Mouse (Mus musculus): Measurements from ENCODE around the gene Lamb3.
A peak's percentile ranks its signal among the peaks of the same experiment; 100 is the strongest.

The Lamb3 gene

GRCm38 (mm10) chr1:193311596-193311995, 104.1 kb downstream of the Lamb3 start:
- DNase-seq (ENCODE audit: low read depth, low spot score), result no peak

DNA sequence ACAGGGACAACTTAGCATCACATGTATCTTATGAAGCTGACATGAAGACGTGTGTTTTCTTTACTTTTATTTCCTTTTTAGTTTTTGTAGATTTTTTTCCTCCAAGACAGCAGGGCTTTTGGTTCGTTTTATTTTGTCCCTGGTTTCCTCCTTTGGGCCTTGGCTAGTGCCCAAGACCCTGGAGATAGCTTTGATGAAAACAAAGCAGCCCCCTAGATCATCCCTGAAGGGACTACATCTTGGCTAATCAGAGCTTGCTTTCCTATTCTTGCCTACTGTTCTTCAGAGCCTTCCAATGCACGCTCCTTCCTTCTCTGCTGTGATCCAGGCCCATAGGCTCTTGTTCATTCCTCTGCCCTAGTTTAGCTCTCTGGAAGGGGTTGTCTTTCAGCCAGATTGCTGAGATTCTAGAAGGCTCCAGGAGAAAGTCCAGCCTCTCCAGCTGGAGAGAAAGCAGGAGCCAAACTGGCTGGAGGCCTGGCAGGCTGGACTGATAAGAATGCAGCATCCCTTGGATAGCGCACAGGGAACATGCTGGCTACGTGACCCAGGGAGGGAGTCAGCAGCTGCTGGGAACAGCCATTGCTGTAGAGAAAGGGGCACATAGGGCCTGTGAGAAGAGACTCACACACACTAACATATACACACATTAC, 108.3 kb downstream of the Lamb3 start:
- DNase-seq (ENCODE audit: low read depth, low spot score), result peak; percentile 53

DNA sequence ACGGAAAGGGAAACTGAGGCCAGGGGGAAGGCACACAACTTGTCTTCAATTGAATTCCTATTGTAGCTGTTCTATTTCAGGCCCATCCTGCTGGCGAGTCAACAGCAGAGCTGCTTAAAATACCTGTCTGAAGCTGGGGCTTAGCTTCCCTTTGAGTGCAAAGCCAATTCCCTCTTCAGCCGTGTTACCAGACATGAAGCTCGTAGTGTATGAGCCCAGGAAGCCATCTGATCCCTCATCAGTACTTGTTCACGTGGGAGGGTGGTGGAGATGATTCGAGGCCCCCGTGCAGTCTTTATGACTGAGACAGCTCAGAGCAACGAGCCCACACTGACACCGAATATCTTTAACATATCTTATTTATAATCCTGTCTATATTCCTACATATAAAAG, 108.9 kb downstream of the Lamb3 start:
- DNase-seq (ENCODE audit: low read depth, low spot score), result no peak

- no peak for DNase-seq (ENCODE audit: low read depth, low spot score)
Measured at GRCm38 (mm10) chr1:193317159-193317559, 109.7 kb downstream of the Lamb3 start.

DNA sequence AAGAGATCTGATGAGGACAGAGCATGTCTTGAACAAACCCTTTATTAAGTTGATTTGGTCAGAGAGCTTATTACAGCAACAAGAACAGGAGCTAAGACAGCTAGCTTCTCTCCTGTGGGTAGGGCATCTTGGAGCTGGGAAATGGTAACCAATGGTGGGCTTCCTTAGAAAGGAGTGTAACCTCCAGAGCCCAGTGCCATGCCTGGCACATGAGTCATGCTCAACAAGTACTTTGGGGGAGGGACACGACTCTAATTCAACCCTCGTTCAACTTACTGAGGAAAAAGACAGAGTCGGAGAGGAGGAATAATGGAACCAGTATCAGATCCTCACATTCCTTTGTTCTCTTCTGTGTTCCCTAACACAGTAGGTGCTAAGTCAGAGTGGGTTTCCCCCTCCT, 112.2 kb downstream of the Lamb3 start:
- DNase-seq (ENCODE audit: low read depth, low spot score), result peak; percentile 64

- DNase-seq (ENCODE audit: low read depth, low spot score), result no peak
Measured at GRCm38 (mm10) chr1:193320398-193320797, 112.9 kb downstream of the Lamb3 start.

DNA sequence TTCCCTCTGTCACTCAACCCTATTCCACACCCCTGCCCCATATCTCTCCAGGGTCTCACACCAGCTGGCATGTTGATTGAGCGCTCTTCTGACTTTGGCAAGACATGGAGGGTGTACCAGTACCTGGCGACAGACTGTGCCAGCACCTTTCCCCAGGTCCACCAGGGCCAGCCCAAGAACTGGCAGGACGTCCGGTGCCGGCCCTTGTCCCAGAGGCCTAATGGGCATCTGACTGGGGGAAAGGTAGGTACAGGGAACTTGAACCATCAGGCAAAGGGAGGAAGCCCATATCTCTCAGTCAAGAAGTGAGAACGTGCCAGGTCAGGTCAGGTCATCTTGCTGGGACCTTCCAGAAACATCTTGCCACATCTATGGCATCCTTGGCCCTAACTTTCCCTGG, 116.2 kb downstream of the Lamb3 start:
- no peak for DNase-seq (ENCODE audit: low read depth, low spot score)

- DNase-seq (ENCODE audit: low read depth, low spot score), result peak; percentile 24
Measured at GRCm38 (mm10) chr1:193324224-193324623, 116.7 kb downstream of the Lamb3 start.

GRCm38 (mm10) chr1:193325891-193326290, 118.4 kb downstream of the Lamb3 start:
- DNase-seq (ENCODE audit: low read depth, low spot score), result no peak

DNA sequence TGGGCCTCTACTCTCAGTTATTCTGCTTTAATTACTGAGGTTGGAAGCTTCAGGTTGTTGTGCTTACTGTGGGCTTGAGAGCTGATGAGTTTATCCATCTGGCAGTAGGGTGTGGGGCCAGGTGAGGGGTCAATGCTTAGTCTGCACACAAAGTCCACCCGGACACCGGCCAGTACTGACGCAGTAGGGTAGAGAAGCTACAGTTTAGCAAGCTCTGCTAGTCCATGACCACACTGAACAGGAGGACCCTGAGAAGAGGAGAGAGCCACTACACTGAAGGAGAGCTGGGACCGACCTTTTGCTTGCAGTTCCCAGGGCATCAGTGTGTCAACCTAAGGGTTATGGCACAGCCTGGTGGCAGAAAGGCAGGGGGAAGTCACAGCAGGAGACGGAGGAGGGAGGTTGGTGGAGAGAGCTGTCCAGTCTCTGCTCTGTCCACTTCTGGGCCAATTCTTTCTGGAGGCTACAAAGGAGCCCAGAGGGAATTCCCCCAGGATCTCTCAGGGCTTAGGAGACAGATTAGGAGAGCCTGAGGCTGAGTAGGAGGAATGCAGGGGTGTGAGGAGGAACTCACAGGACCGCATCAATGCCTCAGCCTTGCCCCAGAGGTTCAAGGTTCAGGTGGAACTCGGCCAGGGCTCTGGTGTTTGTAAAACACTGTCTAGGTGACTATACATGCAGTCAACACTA, 119.1 kb downstream of the Lamb3 start:
- DNase-seq (ENCODE audit: low read depth, low spot score), result peak; percentile 58

DNA sequence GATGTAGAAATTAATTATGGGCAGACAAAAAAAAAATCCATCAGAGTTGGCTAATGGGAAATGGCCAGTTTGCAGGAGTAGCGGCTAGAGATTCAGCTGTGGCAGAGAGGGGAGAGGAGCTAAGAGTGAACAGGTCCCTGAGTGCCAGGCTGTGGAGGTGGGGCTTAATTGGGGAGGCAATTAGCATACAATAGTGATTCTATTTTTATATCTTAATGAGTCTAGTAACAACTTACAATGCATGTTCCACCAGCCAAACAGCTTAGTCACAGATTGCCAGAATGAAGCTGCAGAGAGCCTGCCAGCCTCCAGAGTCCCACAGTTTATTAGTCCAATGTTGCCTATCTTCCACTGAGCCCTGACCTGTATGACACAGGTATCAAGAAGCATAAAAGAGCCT, 119.7 kb downstream of the Lamb3 start:
- no peak for DNase-seq (ENCODE audit: low read depth, low spot score)

DNA sequence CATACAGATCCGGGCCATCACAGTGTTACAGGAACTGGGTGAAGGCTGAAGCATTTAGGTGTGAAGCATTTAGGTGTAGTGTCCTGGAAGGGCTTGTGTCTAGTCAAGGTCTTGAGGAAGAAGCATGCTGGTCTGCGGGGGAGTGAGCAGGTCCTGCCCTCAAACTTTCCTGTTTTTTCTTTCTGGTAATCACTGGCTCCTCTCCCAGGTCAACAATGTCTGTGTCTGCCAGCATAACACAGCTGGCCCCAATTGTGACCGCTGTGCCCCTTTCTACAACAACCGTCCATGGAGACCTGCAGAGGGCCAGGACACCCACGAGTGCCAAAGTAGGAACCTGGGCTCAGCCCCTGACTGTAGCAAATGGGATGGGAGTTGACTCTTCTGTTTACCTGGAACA, 120.2 kb downstream of the Lamb3 start:
- DNase-seq (ENCODE audit: low read depth, low spot score), result no peak

- DNase-seq (ENCODE audit: low read depth, low spot score), result no peak
Measured at GRCm38 (mm10) chr1:193329557-193329956, 122.1 kb downstream of the Lamb3 start.

DNA sequence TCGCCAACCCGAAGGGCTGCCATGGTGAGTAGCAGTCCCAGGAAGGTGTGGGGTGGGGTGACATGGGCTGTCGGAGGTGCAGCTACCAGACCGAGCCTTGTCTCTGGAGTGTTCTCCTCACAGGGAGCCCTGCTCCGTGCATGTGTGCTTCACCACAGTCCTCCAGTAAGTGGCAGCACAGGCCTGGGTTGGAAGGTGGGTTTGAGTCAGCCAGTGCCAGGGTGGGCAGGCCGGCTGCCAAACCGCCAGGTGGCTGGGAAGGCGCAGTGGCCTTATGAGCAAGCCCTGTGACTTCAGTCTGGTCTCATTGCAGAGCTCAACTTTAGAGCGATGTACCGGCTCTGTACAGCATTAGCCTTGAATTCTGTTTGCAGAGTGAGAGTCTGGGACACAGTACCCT, 122.7 kb downstream of the Lamb3 start:
- peak; percentile 31 for DNase-seq (ENCODE audit: low read depth, low spot score)

GRCm38 (mm10) chr1:193330626-193331025, 123.1 kb downstream of the Lamb3 start:
- DNase-seq (ENCODE audit: low read depth, low spot score), result no peak

DNA sequence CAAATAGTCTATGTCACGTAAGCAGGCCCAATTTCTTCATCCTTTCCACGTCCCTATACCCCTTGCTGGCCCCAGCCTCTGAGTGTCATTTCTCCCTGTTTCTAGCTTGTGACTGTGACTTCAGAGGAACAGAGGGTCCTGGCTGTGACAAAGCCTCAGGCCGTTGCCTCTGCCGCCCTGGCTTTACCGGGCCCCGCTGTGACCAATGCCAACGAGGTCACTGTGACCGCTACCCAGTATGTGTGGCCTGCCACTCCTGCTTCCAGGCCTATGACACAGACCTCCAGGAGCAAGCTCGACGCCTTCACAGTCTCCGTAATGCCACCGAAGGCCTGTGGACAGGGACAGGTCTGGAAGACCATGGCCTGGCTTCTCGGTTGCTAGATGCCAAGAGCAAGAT, 124.5 kb downstream of the Lamb3 start:
- DNase-seq (ENCODE audit: low read depth, low spot score), result no peak

DNA sequence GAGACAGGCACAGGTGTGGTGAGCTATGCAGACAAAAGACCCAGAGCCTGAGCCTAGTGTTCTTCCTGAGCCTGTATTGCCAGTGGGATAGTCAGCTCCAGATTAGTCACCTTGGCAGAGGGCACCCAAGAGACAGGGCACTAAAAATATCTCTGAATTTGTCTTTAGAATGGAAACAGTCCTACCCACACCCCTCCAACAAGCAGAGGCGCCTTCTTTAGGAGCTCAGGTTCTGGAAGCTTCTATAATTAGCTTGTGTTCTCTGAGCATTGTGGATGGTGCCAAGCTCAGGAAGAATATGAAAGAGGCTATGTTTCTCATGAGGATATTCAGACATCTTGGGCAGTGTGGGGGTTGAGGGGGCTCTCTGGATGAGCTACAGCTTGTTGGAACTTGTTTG, 125.2 kb downstream of the Lamb3 start:
- no peak for DNase-seq (ENCODE audit: low read depth, low spot score)

GRCm38 (mm10) chr1:193333776-193334175, 126.3 kb downstream of the Lamb3 start:
- DNase-seq (ENCODE audit: low read depth, low spot score), result no peak

DNA sequence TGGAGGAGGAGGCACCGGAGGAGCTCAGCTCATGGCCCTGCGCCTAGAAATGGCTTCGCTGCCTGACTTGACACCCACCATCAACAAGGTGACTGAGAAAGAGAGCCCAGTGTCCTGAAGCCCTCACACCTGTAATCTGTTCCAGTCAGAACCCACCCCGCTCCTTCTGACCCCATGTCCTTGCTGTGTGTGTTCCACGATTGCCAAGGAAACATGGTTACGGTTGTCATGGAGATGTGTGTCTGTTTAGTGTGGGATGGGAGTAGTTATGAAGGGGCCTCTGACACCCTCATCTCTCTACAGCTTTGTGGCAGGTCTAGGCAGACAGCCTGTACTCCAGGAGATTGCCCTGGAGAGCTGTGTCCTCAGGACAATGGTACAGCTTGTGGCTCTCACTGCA, 127.0 kb downstream of the Lamb3 start:
- no peak for DNase-seq (ENCODE audit: low read depth, low spot score)

- DNase-seq (ENCODE audit: low read depth, low spot score), result no peak
Measured at GRCm38 (mm10) chr1:193336122-193337017, 128.9 kb downstream of the Lamb3 start.

DNA sequence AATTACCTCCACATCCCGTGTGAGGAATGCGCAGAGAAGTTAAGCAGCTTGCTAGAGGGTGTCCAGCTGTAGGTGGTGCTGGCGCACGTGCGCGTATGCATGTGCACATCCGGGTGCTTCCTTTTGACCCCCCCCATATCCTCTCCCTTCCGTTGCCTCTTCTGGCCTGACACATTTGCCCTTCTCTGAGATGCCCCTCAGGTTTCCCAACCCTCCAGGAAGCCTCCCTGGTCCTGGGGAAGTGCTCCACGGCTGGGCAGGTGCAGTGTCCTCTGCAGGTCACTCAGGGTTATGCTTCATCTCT, 129.5 kb downstream of the Lamb3 start:
- no peak for DNase-seq (ENCODE audit: low read depth, low spot score)

GRCm38 (mm10) chr1:193337787-193338310, 130.3 kb downstream of the Lamb3 start:
- DNase-seq (ENCODE audit: low read depth, low spot score), result no peak
